Mouse (Mus musculus) limb, embryonic 14.5 days (tissue): ENCODE data around the gene Baiap2. TPM values are rescaled to one million over a fixed set of nuclear protein-coding genes. Genes with fewer than 3 reads are reported as not detected.

Experiments used
- ATAC-seq: fragments of 200-750 bp; cut with Nextera tagmentation; 2 replicates; pipeline ENCODE4 v1.8.0; 2017; ENCODE audit warnings: low read depth, moderate number of reproducible peaks, moderate TSS enrichment; ENCODE audit not compliant: low FRiP score
- DNase-seq: peaks from one replicate; pipeline ENCODE4 v3.0.0-alpha.2; 2015; ENCODE audit warnings: low spot score
- H3K27ac ChIP-seq: fragments of 300-500 bp; sonication (generic); replicated peaks from 2 replicates; pipeline ENCODE4 v1.5.1; 2014; ENCODE audit warnings: low read depth, mild to moderate bottlenecking, low read length, moderate library complexity, mixed read lengths
- H3K27me3 ChIP-seq: fragments of 300-500 bp; sonication (generic); 2 replicates; pipeline ENCODE4 v1.6.1; 2014; ENCODE audit warnings: low read length, mixed read lengths; ENCODE audit not compliant: control insufficient read depth, insufficient read depth
- H3K36me3 ChIP-seq: fragments of 300-500 bp; sonication (generic); 2 replicates; pipeline ENCODE4 v1.6.1; 2014; ENCODE audit warnings: mild to moderate bottlenecking, low read length, moderate library complexity, mixed read lengths; ENCODE audit not compliant: control insufficient read depth, insufficient read depth
- H3K4me1 ChIP-seq: fragments of 300-500 bp; sonication (generic); 2 replicates; pipeline ENCODE4 v1.6.1; 2014; ENCODE audit warnings: antibody characterized with exemption, low read length, mixed read lengths; ENCODE audit not compliant: control insufficient read depth, insufficient read depth
- H3K4me2 ChIP-seq: fragments of 300-500 bp; sonication (generic); replicated peaks from 2 replicates; pipeline ENCODE4 v1.6.1; 2014; ENCODE audit warnings: low read depth, mild to moderate bottlenecking, low read length, moderate library complexity; ENCODE audit not compliant: severe bottlenecking
- H3K4me3 ChIP-seq: fragments of 300-500 bp; sonication (generic); replicated peaks from 2 replicates; pipeline ENCODE4 v1.5.1; 2014; ENCODE audit warnings: low read length
- H3K9ac ChIP-seq: fragments of 300-500 bp; sonication (generic); 2 replicates; pipeline ENCODE4 v1.6.1; 2014; ENCODE audit warnings: mild to moderate bottlenecking, low read depth, low read length, moderate library complexity; ENCODE audit not compliant: severe bottlenecking
- H3K9me3 ChIP-seq: fragments of 300-500 bp; sonication (generic); 2 replicates; pipeline ENCODE4 v1.6.1; 2016; ENCODE audit warnings: low read length; ENCODE audit not compliant: control insufficient read depth
- POLR2A ChIP-seq: fragments of 200-500 bp; IDR thresholded peaks from 2 replicates; pipeline ENCODE4 v1.8.0; 2012; ENCODE audit warnings: inconsistent platforms, mild to moderate bottlenecking, moderate library complexity, borderline replicate concordance; ENCODE audit not compliant: insufficient read depth, insufficient read length; ENCODE audit errors: extremely low read depth
- WGBS: fragments of 180-500 bp; shearing (Covaris S2); extraction: QIAGEN DNeasy Blood & Tissue Kit; methylation state at CpG from one replicate; pipeline ENCODE4 v1.1.7; 2014; 5-methylcytosine and 5-hydroxymethylcytosine counted together
- polyA plus RNA-seq, 2 experiments: library from polyadenylated mRNA; depleted of rRNA in 1 of 2; stranded (reverse) in 1 of 2; unstranded in 1 of 2; fragments of >200 nt; fragmentation: Nextera tagmentation in 1 of 2; extraction: Ambion mirVana in 1 of 2; gene quantifications; 2 replicates each; pipeline versions ENCODE4 v1.2.1 to v1.2.3; 2012 to 2014

The Baiap2 gene
- polyA plus RNA-seq, 2 experiments = 28.1 to 29.5 TPM

- DNase-seq = no peak
- no peak overlapping the region for H3K9ac ChIP-seq
- 69% methylated on average over 8 of the region's 8 CpGs for WGBS
- H3K4me1 ChIP-seq = no peaks in the 10 kb centered on the region
- H3K36me3 ChIP-seq = peaks cover 6% of the 10 kb centered on the region; the same call in 1 of the 2 replicates
- no peaks in the 10 kb centered on the region for H3K9me3 ChIP-seq
- H3K27me3 ChIP-seq = no peaks in the 10 kb centered on the region
- ATAC-seq = no peak
- no peak overlapping the region for H3K4me3 ChIP-seq
- H3K27ac ChIP-seq = no peak overlapping the region
- no peak for TF ChIP-seq POLR2A
- H3K4me2 ChIP-seq = no peak overlapping the region
Observed at GRCm38 (mm10) chr11:119967401-119967800, 24.8 kb downstream of the Baiap2 start.

GRCm38 (mm10) chr11:119967892-119968291, 25.3 kb downstream of the Baiap2 start:
- 62% methylated on average over 2 of the region's 2 CpGs for WGBS
- ATAC-seq (no peak), DNase-seq (no peak)
- Histone ChIP-seq H3K27me3 (no peaks in the 10 kb centered on the region), H3K4me3 (no peak overlapping the region), H3K9ac (no peak overlapping the region), H3K36me3 (peaks cover 6% of the 10 kb centered on the region; the same call in 1 of the 2 replicates), H3K4me2 (no peak overlapping the region), H3K4me1 (no peaks in the 10 kb centered on the region), H3K27ac (no peak overlapping the region), H3K9me3 (no peaks in the 10 kb centered on the region)
- no peak for TF ChIP-seq POLR2A

GRCm38 (mm10) chr11:119970021-119970851, 27.7 kb downstream of the Baiap2 start:
- DNase-seq (no peak), ATAC-seq (no peak)
- Histone ChIP-seq H3K27ac (no peak overlapping the region), H3K9me3 (no peaks in the 10 kb centered on the region), H3K9ac (no peak overlapping the region), H3K36me3 (peaks cover 5% of the 10 kb centered on the region), H3K27me3 (no peaks in the 10 kb centered on the region), H3K4me2 (no peak overlapping the region), H3K4me1 (no peaks in the 10 kb centered on the region), H3K4me3 (no peak overlapping the region)
- TF ChIP-seq POLR2A = no peak
- 76% methylated on average over 12 of the region's 12 CpGs for WGBS

GRCm38 (mm10) chr11:119973789-119974188, 31.2 kb downstream of the Baiap2 start:
- H3K36me3 ChIP-seq = peaks cover 6% of the 10 kb centered on the region
- no peak overlapping the region for H3K27ac ChIP-seq
- no peak overlapping the region for H3K4me3 ChIP-seq
- 98% methylated on average over 4 of the region's 4 CpGs for WGBS
- H3K9me3 ChIP-seq = no peaks in the 10 kb centered on the region
- no peaks in the 10 kb centered on the region for H3K27me3 ChIP-seq
- no peak overlapping the region for H3K9ac ChIP-seq
- no peak overlapping the region for H3K4me2 ChIP-seq
- DNase-seq (no peak), ATAC-seq (no peak)
- no peak for TF ChIP-seq POLR2A
- H3K4me1 ChIP-seq = peaks cover 3% of the 10 kb centered on the region; the same call in 1 of the 2 replicates

- no peak overlapping the region for H3K4me3 ChIP-seq
- no peak for TF ChIP-seq POLR2A
- H3K27ac ChIP-seq = no peak overlapping the region
- no peak overlapping the region for H3K9ac ChIP-seq
- WGBS = 59% methylated on average over 8 of the region's 8 CpGs
- ATAC-seq = no peak
- DNase-seq = no peak
- H3K4me1 ChIP-seq = peaks cover 3% of the 10 kb centered on the region; the same call in 1 of the 2 replicates
- H3K36me3 ChIP-seq = peaks cover 6% of the 10 kb centered on the region
- H3K27me3 ChIP-seq = no peaks in the 10 kb centered on the region
- H3K4me2 ChIP-seq = no peak overlapping the region
- no peaks in the 10 kb centered on the region for H3K9me3 ChIP-seq
Observed at GRCm38 (mm10) chr11:119975739-119976501, 33.4 kb downstream of the Baiap2 start.
